Mouse (Mus musculus) MEL (cell line): Measurements from ENCODE around the gene 4933421I07Rik.

ENCODE experiments used
- CHD2 ChIP-seq: IDR thresholded peaks from 2 replicates; pipeline ENCODE4 v1.6.1; 2011; ENCODE audit warnings: low read length, improper control_type of control experiment
- CTCF ChIP-seq, 3 experiments: IDR thresholded peaks in 2 of 3; conservative IDR thresholded peaks in 1 of 3; 2 replicates each; pipeline ENCODE4 v1.5.1; 2011 to 2012; ENCODE audit warnings: low read length in 3 of 3, low read depth in 2 of 3, mild to moderate bottlenecking in 2 of 3, improper control_type of control experiment in 1 of 3, inconsistent platforms in 1 of 3, mixed read lengths in 1 of 3, moderate library complexity in 1 of 3; ENCODE audit not compliant: control insufficient read depth in 1 of 3, insufficient read depth in 1 of 3, poor library complexity in 1 of 3, severe bottlenecking in 1 of 3
- NELFE ChIP-seq: IDR thresholded peaks from 2 replicates; pipeline ENCODE4 v1.6.1; 2011; ENCODE audit warnings: low read depth, low read length, improper control_type of control experiment
- POLR2AphosphoS2 ChIP-seq: IDR thresholded peaks from 2 replicates; pipeline ENCODE4 v1.6.1; 2011; ENCODE audit warnings: low read length, improper control_type of control experiment
- SIN3A ChIP-seq: IDR thresholded peaks from 2 replicates; pipeline ENCODE4 v1.6.1; 2012; ENCODE audit warnings: low read length, improper control_type of control experiment, inconsistent platforms
- UBTF ChIP-seq: IDR thresholded peaks from 2 replicates; pipeline ENCODE4 v1.6.1; 2012; ENCODE audit warnings: low read depth, mild to moderate bottlenecking, inconsistent platforms, low read length, improper control_type of control experiment, moderate library complexity, borderline replicate concordance; ENCODE audit not compliant: insufficient read depth

DNA sequence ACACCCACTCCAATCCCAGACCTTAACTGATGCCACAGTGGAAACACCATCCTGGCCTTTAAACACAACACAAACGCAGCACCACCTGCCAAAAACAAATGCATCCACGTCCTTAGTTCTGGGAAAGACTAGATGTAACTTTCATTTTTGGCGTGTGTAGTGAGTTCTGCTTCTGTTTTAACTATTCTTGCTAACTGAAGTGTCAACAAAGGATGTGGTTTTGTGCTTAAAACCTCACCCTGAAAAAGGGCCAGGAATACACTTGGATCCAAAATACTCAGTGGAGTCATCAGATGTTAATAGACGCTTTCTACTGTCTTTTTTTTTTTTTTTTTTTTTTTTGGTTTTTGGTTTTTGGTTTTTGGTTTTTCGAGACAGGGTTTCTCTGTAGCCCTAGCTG, 42.9 kb upstream of the 4933421I07Rik start:
- no peak for TF ChIP-seq CTCF (IDR thresholded peaks at IDR 0.05 in 2 of 3, conservative IDR thresholded peaks at IDR 0.05 in 1 of 3; ENCODE audit: control insufficient read depth in 1 of 3, insufficient read depth in 1 of 3, low read depth in 2 of 3, low read length in 3 of 3, poor library complexity in 1 of 3, severe bottlenecking in 1 of 3)
- no peak for TF ChIP-seq CHD2
- TF ChIP-seq UBTF = no peak
- no peak for TF ChIP-seq POLR2AphosphoS2
- no peak for TF ChIP-seq NELFE
- no peak for TF ChIP-seq SIN3A
